Mouse (Mus musculus): ENCODE measurements around the gene Tanc1.

The Tanc1 gene

DNA sequence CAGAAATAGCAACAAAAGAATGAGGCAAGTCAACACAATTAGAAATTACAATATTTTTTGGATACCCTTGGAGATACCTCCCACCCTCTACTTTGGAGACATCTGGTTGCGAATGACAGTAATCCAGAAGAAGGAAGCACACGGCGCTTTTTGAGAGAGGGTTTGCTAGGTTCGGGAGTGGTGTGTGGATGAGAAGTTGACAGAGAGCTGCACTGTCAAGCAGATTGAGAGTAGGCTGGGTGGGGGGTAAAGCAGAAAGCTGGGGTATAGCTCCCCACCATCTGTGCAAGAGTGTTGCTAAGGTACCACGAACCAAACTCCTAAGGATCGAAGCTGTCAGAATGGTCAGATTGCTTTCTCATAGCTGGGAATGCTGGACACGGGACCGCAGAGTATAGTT is 40.0 kb downstream of the Tanc1 start:
- no peak for DNase-seq (ENCODE audit: low spot score)

GRCm38 (mm10) chr2:59652702-59653101 is 40.9 kb downstream of the Tanc1 start:
- no peak for DNase-seq (ENCODE audit: low spot score)

DNA sequence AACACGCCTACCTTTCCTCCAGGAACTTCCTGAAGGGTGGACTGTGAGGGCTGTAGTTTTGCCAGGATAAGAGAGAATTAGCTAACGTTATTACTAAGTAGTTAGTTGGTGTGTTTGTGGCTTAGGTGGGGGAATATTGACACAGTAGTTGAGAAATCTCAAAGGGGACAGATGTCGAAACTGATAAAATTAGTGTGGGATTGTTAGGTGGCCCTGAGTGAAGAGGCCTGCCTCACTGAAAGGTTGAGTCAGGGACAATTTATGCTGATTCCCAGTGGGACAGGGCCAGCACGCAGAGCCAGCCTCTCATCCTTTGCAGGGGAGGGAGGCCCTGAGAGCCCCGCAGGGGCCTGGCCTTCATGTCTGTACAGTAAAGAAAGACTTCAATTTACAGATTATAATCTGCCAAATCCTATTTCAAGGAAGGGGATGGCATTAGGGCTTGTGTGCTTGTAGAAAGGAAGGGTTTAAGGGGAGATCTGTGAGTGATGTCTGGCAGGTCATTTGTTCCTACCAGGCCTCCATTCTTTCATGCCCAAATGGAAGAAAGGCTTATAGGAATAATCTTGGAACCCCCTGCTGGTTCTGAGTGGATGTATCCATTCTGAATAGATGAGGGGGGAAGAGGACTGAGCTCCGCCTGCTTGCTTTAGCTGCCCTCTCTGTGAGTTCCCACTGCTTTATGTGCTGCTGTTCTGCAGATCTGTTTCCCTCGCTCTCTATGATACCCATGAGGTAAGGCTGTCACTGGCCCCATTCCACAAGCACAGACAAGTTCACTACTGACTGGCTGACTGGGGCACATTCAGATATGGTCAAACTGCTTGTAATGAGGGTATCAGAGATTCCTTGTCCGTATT is 41.7 kb downstream of the Tanc1 start:
- DNase-seq (ENCODE audit: low spot score): no peak

GRCm38 (mm10) chr2:59655471-59655870 is 43.6 kb downstream of the Tanc1 start:
- no peak for DNase-seq (ENCODE audit: low spot score)

DNA sequence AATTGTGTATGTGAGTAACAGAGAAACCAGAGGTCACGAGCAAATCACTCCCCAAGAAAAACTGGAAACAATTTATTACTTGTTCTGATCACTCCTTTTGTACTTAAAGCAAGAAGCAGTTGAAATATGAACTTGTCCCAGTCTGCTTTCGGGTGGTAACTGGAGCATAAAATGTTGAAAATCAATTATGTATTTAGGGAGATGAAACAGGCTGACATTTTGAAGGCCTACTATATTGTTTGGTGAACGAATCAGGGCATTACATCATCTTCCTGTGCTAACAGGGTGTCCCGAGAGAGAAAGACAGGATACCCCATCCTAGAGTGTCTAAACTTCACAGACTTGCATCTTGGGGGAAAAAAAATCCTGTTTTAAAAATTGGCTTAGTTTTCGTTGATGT is 44.8 kb downstream of the Tanc1 start:
- DNase-seq (ENCODE audit: low spot score): no peak

DNA sequence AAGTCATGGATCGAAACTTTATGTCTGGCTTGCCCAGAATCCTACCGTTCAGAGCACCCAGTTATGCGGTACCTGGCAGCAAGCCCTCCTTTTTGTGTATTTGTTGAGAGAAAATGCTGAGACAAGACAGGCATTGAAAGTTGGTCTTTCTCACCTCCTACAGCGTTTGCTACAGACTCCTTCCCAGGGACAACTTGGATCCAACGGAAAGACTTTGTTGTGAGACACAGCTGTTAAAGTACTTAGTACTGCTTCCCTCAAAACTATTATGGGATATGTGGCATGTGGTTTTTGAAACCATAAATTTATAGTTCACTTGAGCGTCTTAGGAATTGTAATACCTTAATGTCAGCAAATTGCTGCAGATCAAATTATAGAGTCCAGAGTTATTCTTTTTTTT is 47.8 kb downstream of the Tanc1 start:
- DNase-seq (ENCODE audit: low spot score): no peak

GRCm38 (mm10) chr2:59660891-59661805 is 49.3 kb downstream of the Tanc1 start:
- peak; percentile 34 for DNase-seq (ENCODE audit: low spot score)

DNA sequence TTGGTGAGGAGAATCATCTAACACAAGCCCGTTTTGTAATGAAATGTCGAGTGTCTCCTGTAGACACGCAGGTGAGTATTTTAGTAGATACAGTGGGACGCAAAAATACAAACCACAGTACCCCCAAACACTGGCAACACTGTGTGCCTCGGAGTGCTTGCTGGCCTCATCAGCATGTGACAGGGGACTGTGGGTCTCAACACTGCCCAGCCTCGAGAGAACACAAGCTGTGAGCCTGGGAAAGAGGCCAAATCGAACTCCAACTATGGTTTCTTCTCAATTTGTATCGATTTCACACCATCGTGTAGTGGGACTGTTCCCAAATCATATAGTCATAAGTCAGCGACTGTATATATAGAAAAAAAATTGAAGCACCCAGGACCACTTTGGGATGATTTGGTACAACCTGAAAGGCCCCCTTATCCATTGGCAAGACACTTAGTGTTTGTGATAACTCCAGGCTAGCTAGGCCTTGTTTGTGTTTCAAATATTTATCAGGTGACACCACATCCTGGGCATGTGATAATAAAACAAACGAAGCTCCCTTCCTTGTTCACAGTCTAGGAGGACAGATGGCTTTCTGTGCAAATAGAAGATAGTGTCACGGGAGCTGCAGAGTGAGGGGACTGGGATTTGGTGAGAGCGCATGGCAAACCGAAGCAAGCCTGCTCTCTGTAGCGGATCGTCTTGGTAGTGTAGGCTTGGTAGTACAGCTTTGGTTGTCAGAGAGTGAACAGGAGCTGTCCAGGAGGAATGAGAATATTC is 53.1 kb downstream of the Tanc1 start:
- no peak for DNase-seq (ENCODE audit: low spot score)

GRCm38 (mm10) chr2:59666533-59666932 is 54.7 kb downstream of the Tanc1 start:
- DNase-seq (ENCODE audit: low spot score): no peak

- DNase-seq (ENCODE audit: low spot score): peak; percentile 67
Observed at GRCm38 (mm10) chr2:59670087-59671060, 58.5 kb downstream of the Tanc1 start.

GRCm38 (mm10) chr2:59671671-59672070 is 59.8 kb downstream of the Tanc1 start:
- no peak for DNase-seq (ENCODE audit: low spot score)

- DNase-seq (ENCODE audit: low spot score): no peak
Observed at GRCm38 (mm10) chr2:59672086-59672485, 60.2 kb downstream of the Tanc1 start.

- DNase-seq (ENCODE audit: low spot score): no peak
Observed at GRCm38 (mm10) chr2:59672686-59673085, 60.8 kb downstream of the Tanc1 start.

DNA sequence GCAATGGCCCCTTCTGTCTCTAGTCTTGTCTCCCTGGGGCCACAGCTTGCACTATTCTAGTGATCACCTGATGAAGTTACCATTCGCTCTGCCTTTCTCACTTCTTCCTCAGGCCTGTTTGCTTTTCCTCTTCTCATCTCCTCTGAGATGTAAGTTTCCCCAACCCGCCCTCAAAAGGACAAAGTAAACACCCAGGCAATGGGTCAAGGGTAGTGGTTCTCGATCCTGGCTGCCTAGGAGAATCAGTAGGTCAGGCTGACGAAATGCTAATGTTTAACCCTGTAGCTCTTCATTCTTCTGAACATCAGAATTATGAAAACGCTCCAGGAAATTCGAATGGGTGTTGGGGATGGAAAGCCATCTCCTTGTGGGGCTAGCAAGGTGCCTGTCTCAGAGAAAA is 61.5 kb downstream of the Tanc1 start:
- DNase-seq (ENCODE audit: low spot score): no peak

DNA sequence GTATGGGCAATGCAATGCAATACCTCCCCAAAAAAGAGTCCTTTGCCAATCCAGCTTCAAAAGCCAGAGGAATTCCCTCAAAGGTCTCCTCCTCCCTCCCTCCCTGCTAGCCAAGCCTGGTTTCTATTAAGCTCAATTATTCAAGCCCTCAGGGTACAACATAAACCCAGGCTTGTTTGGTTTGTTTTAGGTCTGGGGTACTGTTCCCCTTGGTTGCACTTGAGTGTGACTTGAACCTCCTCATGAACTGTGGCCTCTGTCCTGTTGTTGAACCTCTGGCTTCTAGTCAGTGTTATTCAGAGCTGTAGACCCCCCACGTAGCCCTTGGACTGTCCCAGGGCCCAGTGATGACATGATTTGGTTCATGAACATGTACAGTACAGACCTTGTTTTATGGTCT is 62.0 kb downstream of the Tanc1 start:
- DNase-seq (ENCODE audit: low spot score): no peak

DNA sequence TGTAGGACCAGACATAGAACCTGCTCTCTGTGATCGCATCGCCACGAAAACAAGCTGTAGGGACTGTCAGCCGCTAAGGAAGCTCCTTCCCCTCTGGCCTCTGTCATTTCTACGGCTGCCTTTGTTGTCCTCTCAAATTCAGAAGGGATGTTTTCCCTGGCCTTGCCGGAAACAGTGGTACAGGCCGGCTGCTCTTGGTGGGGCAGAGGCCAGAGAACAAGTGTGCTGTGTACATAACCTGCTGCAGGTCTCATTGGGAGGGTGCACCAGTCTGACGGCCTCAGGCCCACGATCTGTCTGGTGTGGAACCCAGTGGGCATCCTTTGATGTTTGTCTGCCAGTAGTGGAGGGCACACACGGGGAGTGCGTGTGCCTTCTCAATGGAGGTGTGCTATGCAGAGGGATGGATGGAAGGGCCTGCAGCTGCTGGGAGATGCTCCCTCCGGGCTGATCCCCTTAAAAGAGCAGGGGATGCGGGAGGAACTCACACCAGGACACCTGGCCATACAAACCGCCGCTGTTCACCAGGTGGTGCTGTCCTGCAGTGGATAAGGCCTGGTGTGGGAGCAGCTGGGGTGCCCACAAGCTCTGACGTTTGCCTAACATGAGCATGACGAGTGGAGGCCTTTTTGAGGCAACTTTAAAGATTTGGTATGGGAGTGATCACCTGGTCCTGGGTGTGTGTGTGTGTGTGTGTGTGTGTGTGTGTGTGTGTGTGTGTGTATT is 63.6 kb downstream of the Tanc1 start:
- no peak for DNase-seq (ENCODE audit: low spot score)

DNA sequence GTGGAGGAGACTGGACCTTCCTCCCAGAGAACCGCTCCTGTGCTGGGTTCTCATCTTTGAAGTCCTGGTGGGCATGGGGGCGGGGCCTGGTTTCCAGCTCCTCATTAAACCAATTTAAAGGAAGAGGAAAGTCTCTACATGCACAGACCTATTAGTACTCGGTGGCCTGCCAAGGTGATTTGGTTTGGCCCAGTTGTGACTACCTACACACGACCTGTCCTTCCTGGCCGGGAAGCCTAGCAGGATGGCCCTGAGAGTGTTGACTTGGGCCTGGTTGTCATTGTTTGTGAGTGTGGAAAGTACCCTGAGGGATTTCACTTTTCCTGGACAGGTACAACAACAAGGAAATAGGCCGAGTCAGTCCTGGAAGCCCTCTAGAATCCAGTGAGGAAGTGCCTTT is 64.2 kb downstream of the Tanc1 start:
- no peak for DNase-seq (ENCODE audit: low spot score)

GRCm38 (mm10) chr2:59676442-59676841 is 64.6 kb downstream of the Tanc1 start:
- peak; percentile 39 for DNase-seq (ENCODE audit: low spot score)

GRCm38 (mm10) chr2:59679424-59680020 is 67.7 kb downstream of the Tanc1 start:
- no peak for DNase-seq (ENCODE audit: low spot score)

GRCm38 (mm10) chr2:59680736-59681135 is 68.9 kb downstream of the Tanc1 start:
- no peak for DNase-seq (ENCODE audit: low spot score)

Measured in ovary, postnatal 36 days (tissue).